Mouse (Mus musculus) adrenal gland, postnatal 36 days (tissue): ENCODE measurements around the gene Mei1. TPM values are rescaled to one million over a fixed set of nuclear protein-coding genes. Genes with fewer than 3 reads are reported as not detected.
"Not testable (repeated sequence)": the region's sequence is repeated elsewhere in the genome, so short reads cannot be mapped to it uniquely, and the experiment has no call there.

Experiments
- DNase-seq, 2 experiments: peaks; one replicate each; pipeline ENCODE4 v3.0.0; 2021; ENCODE audit warnings: mixed read lengths in 1 of 2
- total RNA-seq, 2 experiments: library from RNA; stranded (reverse); gene quantifications; 2 replicates each; pipeline ENCODE4 v1.2.3; 2021

Gene Mei1
- total RNA-seq, 2 experiments from 2014 or later: 0.76 to 3.7 TPM

DNA sequence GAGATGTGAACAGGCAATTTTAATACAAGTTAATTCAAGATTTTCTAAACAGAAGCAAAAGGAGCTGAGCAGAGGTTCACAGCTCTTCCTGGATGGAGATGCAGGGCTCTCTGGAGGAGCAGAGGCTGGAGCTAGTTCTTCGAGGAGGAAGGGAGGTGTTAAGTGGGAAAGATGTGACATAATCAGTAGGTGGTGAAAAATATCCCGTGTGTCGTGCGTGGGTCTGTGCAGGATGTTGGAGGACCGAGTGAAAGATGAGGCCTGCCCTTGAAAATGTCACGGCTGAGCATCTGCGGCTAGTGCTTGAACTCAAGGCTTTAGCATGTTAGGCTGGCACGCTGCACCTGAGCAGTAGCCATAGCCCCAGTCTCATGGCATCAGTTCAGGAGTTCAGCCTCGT lies 15.8 kb downstream of the Mei1 start:
- no peak for DNase-seq

DNA sequence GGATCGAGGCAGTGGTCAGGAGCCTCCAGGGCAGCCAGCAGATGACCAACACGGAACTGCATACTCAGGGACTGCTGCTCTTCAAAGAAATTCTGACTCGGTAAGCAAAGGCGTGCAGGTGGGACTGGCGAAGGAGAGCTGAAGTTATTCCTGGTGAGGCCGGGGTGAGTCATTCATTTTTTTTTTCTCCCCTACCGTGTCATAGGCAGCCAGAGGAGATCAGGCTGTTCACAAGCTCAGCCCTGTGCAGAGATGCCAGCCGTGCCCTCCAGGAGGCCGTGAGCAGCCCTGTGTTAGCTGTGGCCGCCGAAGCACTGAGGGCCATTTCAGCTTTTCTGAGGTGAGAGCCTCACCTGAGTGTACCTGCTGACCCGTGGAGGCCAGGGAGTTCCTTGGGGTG lies 16.3 kb downstream of the Mei1 start:
- DNase-seq: peak; percentile 34 to 51

DNA sequence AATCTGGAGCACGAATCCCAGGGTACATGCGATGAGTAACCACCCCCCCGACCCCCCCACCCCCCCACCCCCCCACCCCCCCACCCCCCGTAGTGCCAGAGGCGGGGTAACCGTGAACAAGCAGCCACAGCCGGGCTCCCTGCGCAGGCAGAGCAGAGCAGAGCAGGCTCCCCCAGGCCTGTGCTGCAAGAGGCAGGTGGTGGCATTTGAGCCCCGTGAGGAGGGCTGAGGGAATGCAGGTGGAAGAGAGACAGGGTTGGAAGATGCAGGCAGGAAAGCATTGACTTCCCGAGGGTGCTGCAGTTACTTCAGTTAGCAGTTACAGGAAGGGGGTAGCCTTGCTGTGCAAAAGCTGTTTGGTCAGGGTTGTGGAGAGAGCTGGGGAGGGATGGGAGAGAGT lies 17.5 kb downstream of the Mei1 start:
- no peak for DNase-seq

DNA sequence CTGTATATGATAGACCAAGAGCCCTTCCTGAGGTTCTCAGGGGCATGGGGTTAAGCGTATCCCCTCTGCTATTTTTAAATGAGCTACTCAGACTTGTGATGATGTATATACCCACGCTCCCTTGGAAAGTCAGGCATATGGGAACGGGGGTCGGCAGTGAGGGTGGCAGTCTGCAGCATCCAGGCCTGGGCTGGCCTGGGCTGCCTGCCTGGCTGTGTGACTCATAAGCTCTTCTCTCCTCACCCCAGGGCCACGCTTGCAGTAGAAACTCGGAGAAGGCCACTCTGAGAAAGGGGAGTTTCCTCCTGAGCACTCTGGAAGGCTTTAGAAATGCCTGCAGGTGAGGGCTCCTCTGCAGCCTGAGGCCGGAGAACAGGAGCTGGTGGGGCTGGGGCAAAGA lies 21.3 kb downstream of the Mei1 start:
- DNase-seq: peak; percentile 9 to 46

DNA sequence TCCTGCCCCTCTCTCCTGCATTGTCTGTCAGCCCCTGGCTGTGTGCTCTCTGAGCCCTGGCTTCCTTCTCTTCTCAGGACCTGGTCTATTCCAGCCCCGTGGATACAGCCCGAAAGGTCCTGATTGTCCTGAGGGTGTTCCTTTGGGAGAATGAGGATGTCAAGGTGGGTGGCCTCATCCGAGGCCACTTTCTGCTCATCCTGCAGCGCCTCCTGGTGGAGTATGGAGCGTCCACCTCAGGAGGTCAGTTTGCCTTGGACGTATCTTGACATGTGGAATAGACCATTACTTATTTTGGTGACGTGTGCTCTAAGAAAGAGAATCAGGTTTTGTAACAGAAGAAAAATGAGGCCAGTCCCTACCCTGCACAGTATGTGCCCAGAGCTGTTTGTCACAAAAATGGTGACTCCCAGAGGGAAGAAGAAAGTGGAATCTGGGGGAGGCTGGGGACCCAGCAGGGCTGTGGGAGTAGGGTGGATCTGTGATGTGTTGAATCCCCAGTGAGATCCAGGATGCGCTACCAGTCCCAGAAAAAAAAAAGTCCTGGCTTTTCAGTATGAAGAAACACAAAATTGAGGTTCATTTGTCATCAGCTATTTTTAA lies 37.3 kb downstream of the Mei1 start:
- DNase-seq: peak; percentile 76 to 79

DNA sequence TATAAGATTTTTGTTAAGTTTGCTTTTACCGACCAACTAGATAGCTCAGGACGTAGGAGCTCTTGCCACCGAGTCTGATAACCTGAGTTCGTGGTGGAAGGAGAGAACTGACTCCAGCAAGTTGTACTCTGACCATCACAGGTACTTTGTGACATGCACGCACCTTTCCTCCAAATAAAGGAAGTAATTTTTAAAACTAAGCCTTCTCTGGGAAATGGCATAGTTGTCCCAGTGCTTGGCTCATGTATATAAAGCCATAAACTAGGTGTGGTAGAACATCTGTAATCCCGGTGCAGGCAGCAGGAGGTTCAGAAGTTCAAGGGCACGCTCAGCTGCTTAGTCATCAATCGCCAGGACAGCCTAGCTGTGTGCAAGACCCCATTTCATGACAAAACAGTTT lies 50.7 kb downstream of the Mei1 start:
- no peak for DNase-seq

DNA sequence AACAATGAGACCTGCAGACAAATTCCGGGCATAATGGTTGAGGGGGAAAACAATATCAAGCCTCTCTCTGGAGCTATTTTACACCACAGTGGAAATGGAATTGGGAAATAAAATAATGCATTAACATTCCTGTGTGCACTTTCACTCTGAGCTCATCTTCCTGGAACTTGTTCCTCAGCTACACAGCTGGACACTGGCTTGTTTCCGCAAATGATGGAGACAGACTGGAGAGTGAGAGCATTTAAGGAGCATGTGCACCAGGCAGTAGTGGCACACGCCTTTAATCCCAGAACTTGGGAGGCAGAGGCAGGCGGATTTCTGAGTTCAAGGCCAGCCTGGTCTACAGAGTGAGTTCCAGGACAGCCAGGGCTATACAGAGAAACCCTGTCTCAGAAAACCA lies 56.9 kb downstream of the Mei1 start:
- not testable (repeated sequence) for DNase-seq

DNA sequence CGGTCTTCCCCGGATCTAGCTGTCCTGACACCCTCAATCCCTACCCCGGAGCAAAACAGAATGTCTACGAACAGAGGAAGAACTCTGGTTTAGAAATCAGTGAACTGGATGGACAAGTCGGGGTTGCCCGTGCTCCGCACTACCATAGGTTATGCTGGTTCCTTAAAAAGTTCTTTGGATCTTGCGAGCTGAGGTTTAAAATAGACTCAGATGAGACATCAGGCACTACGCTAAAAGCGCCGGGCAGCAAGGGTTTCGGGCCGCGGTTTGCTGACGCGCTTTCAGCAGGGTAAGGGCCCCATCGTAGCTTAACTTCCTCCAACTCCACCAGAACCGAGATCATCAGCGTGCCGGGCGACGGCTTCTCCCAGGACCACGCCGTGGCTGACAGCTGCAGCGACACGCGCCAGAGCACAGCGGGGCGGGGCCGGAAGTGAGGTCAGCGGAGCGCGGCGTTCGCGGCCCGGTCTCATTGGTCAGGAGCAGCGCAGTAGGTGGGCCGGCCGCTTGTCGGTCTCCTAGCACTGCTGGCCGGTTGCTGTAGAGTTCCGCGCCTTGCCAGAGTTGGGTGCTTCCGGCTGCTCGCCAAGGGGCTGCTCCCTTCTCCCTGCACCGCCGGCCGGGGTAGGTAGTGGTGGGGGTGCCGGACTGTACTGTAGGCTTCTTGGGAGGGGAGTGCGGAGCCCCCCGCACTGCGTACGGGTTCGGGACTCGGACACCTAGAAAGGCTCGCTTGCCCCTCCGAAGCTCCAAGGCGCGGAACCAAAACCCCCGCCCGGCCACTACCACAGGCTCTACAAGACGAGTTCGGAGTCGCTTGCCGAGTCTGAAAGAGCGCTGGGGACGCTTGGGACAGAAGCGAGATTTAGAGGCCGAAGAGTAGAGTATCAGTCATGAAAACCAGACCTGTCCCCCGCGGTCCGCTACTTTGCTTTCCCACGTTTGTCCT lies 57.9 kb downstream of the Mei1 start, which contains the start of gene Ccdc134:
Gene Ccdc134, plus strand, starts transcription at position 497 of the 949 bp plus-strand sequence.
- peak; percentile 98 to 99 for DNase-seq

DNA sequence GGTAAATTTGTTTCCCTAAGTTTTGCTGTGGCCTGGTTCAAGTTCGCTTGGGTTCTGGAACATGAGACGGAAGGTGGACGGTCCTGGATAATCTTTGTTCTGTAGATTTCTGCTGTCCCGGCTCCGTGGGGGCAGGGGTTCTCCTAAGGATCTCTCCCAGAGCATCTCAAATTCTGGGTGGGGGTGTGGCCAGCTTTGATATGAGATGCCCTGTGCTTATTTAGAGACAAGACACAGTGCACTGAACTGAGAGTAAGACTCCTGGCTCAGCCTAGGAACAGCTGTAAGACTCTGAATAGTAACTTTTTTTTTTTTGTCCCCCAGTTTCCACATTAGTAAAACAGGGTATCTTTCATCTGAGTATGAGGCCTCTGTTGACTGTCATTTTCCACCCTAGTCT lies 58.6 kb downstream of the Mei1 start:
- DNase-seq: peak in 1 of 2 experiments; percentile 29

DNA sequence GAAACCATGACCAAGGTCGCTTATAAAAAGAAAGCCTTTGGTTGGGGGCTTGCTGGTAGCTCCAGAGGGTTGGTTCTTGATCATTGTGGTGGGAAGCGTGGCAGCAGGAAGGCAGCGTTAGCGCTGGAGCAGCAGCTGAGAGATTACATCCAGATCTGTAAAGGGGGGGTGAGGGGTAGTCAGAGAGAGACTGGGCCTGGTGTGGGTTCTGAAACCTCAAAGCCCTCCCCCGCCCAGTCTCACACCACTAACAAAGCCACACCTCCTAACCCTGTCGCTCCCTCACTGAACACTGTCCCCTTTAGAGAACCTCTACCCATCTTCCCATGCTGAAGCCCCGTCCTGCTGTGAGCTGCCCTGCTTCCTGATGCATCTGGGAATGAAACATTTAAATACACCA lies 60.8 kb downstream of the Mei1 start:
- no peak for DNase-seq

DNA sequence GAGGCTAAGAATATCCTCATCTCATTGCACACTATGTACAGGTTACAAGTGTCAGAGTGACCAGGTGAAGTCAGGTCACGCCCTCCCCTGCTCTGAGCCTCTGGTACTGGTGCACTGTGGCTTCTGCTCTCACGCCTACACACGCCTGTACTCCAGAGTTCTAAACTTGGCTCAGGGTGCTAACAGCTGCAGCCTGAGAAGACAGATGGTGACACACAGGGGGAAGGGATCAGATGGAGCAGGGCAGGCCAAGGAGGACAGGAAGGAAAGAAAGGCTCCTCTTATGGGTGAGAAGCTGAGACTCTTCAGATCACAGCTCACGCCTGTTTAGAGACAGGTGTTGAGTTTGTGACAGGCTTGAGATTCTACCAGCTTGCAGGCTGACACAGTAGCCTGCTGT lies 65.6 kb downstream of the Mei1 start:
- no peak for DNase-seq

DNA sequence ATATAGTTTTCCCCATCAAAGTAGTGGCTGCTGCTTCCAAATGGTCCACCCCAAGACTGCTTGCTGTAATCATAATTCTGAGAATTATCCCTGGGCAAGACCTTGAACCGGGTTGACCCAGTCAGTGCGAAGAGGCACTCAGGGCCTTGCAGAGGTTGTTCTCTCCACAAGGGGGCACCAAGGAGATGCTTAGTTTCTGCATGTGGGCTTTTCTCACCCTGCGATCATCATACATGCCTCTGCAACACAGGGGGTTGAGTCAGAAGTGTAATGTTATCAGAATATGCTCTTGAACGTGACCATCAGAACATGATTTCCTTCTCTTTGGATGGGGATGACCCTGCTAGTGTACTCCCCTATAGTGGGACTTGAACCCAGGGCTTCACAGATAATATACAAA lies 68.8 kb downstream of the Mei1 start:
- DNase-seq: peak; percentile 62 to 75

DNA sequence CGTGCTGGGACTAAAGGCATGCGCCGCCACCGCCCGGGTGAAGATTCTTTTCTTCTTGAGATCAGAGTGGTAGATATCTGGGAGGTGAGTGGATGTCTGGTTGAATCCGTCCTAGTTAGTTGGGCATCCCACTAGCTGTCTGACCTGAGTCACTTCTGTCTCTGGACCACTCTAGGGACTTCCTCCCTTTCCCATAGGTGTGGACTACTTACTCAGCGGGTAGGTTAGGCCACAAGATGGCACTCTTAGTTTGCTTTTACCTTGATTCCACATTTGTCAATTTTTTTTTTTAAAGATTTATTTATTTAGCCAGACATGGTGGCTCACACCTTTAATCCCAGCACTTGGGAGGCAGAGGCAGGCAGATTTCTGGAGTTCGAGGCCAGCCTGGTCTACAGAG lies 69.4 kb downstream of the Mei1 start:
- no peak for DNase-seq

DNA sequence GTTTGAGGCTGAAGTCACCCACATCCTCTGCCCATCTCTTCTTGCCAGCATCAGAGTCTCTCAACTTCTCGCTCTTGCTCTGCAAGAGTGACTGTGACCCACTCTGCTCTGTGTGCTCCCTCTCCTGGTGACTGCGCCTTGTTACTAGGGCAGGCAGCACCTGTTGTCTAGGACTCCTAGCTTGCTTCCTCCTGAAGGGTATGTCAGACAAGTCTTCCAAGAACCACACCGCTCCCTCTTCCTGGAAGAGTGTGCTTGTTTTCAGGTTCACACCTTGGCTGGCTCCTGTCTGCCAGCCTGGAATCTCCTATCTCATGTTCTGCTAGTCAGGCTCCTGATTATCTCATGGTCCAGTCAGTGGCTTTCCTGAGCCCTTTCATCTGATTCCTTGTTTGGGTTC lies 70.6 kb downstream of the Mei1 start:
- no peak for DNase-seq

DNA sequence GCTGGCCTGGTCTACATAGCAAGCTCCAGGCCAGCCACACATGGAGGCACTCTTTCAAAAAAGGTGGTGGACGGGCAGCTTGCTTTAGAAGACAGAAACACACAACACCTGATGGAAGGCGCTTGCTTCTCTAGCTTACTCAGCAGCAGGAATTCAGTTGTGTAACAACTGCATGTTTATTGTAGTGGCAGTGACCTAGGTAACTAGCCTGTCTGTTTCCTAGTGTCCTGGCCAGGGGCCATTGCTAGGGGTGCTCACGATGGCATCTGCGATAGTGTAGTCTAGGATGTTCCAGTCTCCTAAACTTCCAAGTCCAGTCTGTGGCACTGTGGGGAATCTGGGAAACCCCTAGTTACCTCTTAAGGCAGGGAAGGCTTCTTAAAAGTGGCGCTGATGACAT lies 74.4 kb downstream of the Mei1 start:
- DNase-seq: no peak

DNA sequence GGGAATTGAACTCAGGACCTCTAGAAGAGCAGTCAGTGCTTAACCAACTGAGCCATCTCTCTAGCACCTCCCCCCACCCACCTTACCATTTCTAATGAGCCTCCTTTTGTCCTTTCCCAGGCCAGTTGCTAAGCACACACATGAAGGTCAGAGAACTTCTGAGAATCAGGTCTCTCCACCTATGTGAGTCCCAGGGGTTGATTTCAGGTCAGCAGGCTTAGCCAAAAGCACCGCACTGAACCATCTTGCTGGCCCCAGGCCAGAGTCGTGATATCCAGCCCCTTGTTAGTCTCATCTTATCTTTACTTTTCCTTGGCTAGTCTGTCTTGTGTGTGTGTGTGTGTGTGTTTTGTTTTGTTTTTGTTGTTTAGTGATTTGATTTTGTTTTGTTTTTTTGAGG lies 75.6 kb downstream of the Mei1 start:
- no peak for DNase-seq

DNA sequence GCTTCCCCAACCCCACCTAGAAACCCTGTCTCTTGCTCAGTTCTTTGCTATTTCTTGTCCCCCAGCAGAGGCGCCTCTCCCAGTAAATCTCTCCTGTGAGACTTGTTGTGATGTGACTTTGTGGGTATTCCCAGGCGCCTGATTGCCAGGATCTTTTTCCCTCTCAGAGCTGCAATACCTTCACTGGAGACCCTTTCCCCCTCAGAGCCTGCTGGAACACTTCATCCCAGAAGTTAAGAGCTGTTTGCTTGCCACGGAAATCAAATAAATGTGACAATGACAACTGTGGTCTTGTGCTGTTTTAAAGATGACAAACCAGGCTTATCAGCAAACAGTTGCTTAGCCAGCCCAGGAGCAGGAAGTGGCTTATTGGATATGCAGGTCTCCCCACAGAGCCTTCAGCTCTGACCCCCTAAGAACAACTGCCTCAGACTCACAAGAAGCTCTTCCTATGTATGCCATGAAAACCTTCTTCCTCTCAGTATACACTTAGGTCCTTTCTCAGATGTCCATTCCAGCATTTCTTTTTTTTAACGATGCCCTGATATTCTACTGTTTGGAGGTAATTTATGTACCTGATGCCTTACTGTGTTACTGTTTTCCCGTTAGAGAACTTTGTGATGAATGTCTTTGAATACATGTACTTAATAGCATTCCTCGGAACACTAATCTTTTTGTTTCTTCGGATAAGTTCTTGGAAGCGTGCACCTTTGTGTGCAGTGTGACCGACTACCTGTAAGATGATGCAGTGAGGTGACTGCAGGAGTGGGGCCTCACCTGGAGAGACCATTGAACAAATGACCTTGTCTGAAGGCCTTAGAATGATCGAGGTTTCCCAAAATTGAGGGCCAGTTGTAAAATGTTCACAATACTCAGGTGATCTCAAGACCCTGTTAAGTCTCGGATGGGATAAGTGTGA lies 76.3 kb downstream of the Mei1 start:
- no peak for DNase-seq

DNA sequence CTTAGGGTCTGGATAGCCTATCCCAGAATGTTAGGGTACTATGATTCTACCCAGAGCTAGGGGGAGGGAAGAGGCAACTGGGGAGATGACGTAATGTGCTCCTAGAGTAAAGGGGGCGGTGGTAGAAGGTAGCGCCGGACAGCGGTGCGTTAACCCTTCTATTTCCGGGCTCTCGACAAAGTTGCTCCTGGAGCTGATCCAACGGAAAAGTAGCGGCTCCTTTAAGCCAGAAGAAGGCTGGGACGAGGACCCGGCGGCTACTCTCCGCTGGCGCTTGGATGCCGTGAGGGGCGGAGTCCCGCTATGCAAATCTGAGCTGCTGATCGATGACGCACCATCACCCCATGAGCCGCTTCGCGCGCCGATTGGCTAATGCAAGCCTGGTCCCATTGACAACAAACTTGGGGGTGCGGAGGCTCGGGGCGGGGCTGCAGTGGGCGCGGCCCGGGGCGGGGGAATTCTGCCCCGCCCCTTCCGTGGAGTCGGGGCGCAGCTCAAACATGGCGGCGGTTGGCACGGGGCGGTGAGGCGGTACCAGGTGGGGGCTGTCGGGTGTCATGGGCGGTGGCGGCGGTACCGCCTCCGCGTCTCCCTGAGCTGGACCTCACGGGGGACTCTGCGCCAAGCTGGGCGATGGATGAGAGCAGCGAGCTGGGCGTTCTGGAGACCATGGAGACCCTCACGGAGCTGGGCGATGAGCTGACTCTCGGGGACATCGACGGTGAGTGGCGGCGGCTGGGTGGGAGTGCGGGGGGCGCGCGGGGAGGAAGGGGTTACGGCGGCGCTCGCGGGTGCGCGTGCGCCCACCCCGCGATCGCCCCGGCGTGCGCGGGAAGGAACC lies 77.2 kb downstream of the Mei1 start, which contains the start of gene Srebf2:
Gene Srebf2, plus strand, starts transcription at position 412 of the 841 bp plus-strand sequence.
- peak; percentile 99 for DNase-seq

DNA sequence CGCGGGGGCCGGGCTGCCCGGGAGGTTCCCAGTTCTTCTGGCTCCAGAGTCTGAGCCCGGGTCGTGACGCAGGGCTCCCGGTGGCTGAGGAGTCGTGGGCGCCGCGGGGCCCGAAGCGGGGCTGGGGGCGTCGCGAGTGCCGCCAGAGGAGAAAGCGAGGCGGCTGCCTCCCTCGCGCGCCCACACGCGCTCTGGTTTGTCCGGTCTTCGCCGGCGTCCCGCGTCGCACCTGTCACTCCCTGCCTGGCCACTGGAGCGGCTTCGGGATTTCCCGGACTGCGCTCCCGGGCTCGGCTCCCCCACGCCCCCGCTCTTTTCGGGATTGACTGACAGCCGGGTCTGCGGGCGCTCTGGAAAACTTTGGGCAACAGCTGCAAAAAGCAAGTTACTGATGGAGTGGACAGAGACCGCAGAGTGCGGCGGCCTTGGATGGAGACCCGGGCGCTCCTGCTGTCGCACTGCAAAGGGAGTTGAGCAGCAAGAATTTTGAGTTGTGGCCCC lies 77.9 kb downstream of the Mei1 start:
- DNase-seq: peak; percentile 64 to 70

DNA sequence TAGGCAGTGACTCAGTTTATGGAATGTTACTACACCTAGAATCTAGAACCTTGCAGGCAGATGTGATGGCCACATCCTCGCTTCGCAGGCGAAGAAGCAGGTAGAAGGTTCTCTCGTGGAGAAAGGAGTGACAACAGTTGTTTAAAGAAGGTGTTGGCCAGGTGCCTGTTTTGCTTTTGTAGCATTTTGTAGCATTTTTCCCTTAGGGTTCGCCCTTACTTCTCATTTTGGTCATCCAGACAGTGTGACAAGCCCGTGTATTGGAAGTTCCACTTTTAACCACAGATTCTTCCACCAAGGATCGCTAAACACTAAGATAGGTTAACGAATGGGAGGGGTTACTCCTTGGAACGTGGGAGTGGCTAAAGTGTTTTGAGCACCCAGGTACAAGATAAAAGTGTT lies 78.7 kb downstream of the Mei1 start:
- DNase-seq: no peak

DNA sequence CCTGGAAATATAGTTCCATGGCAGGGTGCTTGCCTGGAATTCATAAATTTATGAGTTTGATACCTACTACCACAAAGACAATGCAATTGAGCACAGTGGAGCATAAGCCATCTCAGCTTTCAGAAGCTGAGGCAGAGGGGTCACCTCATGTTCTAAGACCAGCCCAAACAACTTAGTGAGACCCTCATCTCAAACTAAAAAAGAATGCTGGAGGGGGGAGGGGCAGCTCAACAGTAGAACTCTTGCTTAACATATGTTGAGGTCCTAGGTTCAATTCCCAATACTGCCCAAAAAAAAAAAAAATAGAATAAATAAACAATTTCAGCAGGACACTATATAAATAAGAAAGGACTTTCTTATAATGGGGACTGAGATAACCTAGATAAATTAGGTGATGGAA lies 80.2 kb downstream of the Mei1 start:
- DNase-seq: no peak
